ENCODE assay signal across 8 mouse cellular contexts in genomic region chr6:71048199-71049094, GRCm38 (mm10).
DNase-seq lines count a peak whose midpoint lies in the region; ATAC-seq and TF ChIP-seq lines count a peak whose summit lies in the region.

No protein-coding gene starts in this region.

- H3K4me2 ChIP-seq in forebrain, embryonic 12.5 days, result peak overlapping the region; percentile 83
- peak overlapping the region; percentile 85 for H3K4me2 ChIP-seq in intestine, embryonic 15.5 days (replicated peaks)
- peak overlapping the region; percentile 72 for H3K4me2 ChIP-seq in stomach, embryonic 16.5 days (ENCODE audit: low read depth, low read length)

- 0 out of 2 replicates have a peak, but pooled peaks have one; percentile 39 for ATAC-seq in forebrain, embryonic 12.5 days (ENCODE audit: low FRiP score)
- peak; percentile 41; the same call in 1 of the 2 replicates for ATAC-seq in intestine, embryonic 15.5 days
- ATAC-seq in stomach, embryonic 16.5 days (ENCODE audit: insufficient read depth, low FRiP score), result no peak

- H3K9ac ChIP-seq in forebrain, embryonic 12.5 days, result peak overlapping the region; percentile 56
- peak overlapping the region; percentile 31 for H3K9ac ChIP-seq in intestine, embryonic 15.5 days
- peak overlapping the region; percentile 56 for H3K9ac ChIP-seq in stomach, embryonic 16.5 days (ENCODE audit: low read length)

- H3K27ac ChIP-seq in kidney, adult 2 months (ENCODE audit: insufficient read depth, low read depth, low read length), result no peak overlapping the region
- no peak overlapping the region for H3K27ac ChIP-seq in forebrain, embryonic 12.5 days
- no peak overlapping the region for H3K27ac ChIP-seq in intestine, embryonic 15.5 days
- no peak overlapping the region for H3K27ac ChIP-seq in stomach, embryonic 16.5 days (ENCODE audit: low read length)

- no peak for DNase-seq in kidney, adult 2 months
- DNase-seq in kidney, adult 18-20 months, result no peak
- DNase-seq in Muller cell, postnatal 12 days (ENCODE audit: inconsistent ontology term), result peak; percentile 32
- no peak for DNase-seq in cerebellum, adult 18-20 months

- TF ChIP-seq CTCF in kidney, adult 2 months (conservative IDR thresholded peaks at IDR 0.05; ENCODE audit: insufficient read depth, insufficient read length, low read depth, low read length), result no peak

- H3K4me3 ChIP-seq in kidney, adult 2 months (ENCODE audit: insufficient read depth, low read depth, low read length), result peak overlapping the region; percentile 21; the same call in 1 of the 2 replicates
- H3K4me3 ChIP-seq in forebrain, embryonic 12.5 days (replicated peaks), result peak overlapping the region; percentile 41
- peak overlapping the region; percentile 34 for H3K4me3 ChIP-seq in intestine, embryonic 15.5 days (replicated peaks)
- peak overlapping the region; percentile 82 for H3K4me3 ChIP-seq in megakaryocyte, embryonic 14.5 days (replicated peaks)
- H3K4me3 ChIP-seq in stomach, embryonic 16.5 days (replicated peaks; ENCODE audit: low read length), result peak overlapping the region; percentile 40

- TF ChIP-seq POLR2A in kidney, adult 2 months (IDR thresholded peaks at IDR 0.05; ENCODE audit: low read depth, low read length), result no peak

- no peaks in the 10 kb centered on the region for H3K27me3 ChIP-seq in kidney, adult 2 months (replicated peaks; ENCODE audit: control insufficient read depth, insufficient read depth, low read length)
- H3K27me3 ChIP-seq in forebrain, embryonic 12.5 days, result peaks cover 21% of the 10 kb centered on the region
- H3K27me3 ChIP-seq in intestine, embryonic 15.5 days (replicated peaks), result 0 out of 2 replicates have a peak, but pooled peaks cover 3% of the 10 kb centered on the region
- H3K27me3 ChIP-seq in megakaryocyte, embryonic 14.5 days (replicated peaks), result peaks cover 20% of the 10 kb centered on the region
- no peaks in the 10 kb centered on the region for H3K27me3 ChIP-seq in stomach, embryonic 16.5 days (ENCODE audit: control insufficient read depth, insufficient read depth, low read length)

- H3K36me3 ChIP-seq in kidney, adult 2 months (ENCODE audit: control insufficient read depth, insufficient read depth, low read length), result no peaks in the 10 kb centered on the region
- no peaks in the 10 kb centered on the region for H3K36me3 ChIP-seq in forebrain, embryonic 12.5 days (replicated peaks)
- no peaks in the 10 kb centered on the region for H3K36me3 ChIP-seq in intestine, embryonic 15.5 days
- no peaks in the 10 kb centered on the region for H3K36me3 ChIP-seq in megakaryocyte, embryonic 14.5 days (replicated peaks; ENCODE audit: low read length)
- no peaks in the 10 kb centered on the region for H3K36me3 ChIP-seq in stomach, embryonic 16.5 days (ENCODE audit: control insufficient read depth, insufficient read depth, low read length)

- H3K4me1 ChIP-seq in kidney, adult 2 months (ENCODE audit: control insufficient read depth, insufficient read depth, low read length), result no peaks in the 10 kb centered on the region
- H3K4me1 ChIP-seq in forebrain, embryonic 12.5 days, result peaks cover 19% of the 10 kb centered on the region
- H3K4me1 ChIP-seq in intestine, embryonic 15.5 days (replicated peaks), result peaks cover 3% of the 10 kb centered on the region; the same call in 1 of the 2 replicates
- H3K4me1 ChIP-seq in megakaryocyte, embryonic 14.5 days, result peaks cover 8% of the 10 kb centered on the region
- peaks cover 9% of the 10 kb centered on the region for H3K4me1 ChIP-seq in stomach, embryonic 16.5 days (ENCODE audit: control insufficient read depth, insufficient read depth, low read length)

- WGBS in kidney, adult 2 months, result 3% methylated on average over 38 of the region's 38 CpGs
- 2% methylated on average over 38 of the region's 38 CpGs for WGBS in forebrain, embryonic 12.5 days
- 2% methylated on average over 38 of the region's 38 CpGs for WGBS in intestine, embryonic 15.5 days
- WGBS in stomach, embryonic 16.5 days, result 2% methylated on average over 38 of the region's 38 CpGs

- H3K9me3 ChIP-seq in forebrain, embryonic 12.5 days, result no peaks in the 10 kb centered on the region
- no peaks in the 10 kb centered on the region for H3K9me3 ChIP-seq in intestine, embryonic 15.5 days
- peaks cover 5% of the 10 kb centered on the region for H3K9me3 ChIP-seq in megakaryocyte, embryonic 14.5 days
- 0 out of 2 replicates have a peak, but pooled peaks cover 4% of the 10 kb centered on the region for H3K9me3 ChIP-seq in stomach, embryonic 16.5 days (replicated peaks; ENCODE audit: control insufficient read depth, low read length)

Comparison
In these comparisons a context has a peak if more than half of its experiments do, and no peak if none do; other contexts are left out.
1. H3K4me3 ChIP-seq: peak in every context shown above with its lines; median percentile 82 in megakaryocyte, embryonic 14.5 days; 41 in forebrain, embryonic 12.5 days; 40 in stomach, embryonic 16.5 days; 34 in intestine, embryonic 15.5 days; 21 in kidney, adult 2 months.